Mouse (Mus musculus): Measurements from ENCODE around the gene Tmem131l.
"Not testable (repeated sequence)": the region's sequence is repeated elsewhere in the genome, so short reads cannot be mapped to it uniquely, and the experiment has no call there.

The Tmem131l gene

GRCm38 (mm10) chr3:83871962-83872361 is 168.0 kb downstream of the Tmem131l start:
- intact Hi-C loops (cut with DNase I) = not testable (repeated sequence)

- intact Hi-C loops (cut with DNase I) = not testable (repeated sequence)
Measured at GRCm38 (mm10) chr3:83871559-83871958, 168.4 kb downstream of the Tmem131l start.

- intact Hi-C loops (cut with DNase I) = no loop called here
Measured at GRCm38 (mm10) chr3:83869776-83870175, 170.2 kb downstream of the Tmem131l start.

DNA sequence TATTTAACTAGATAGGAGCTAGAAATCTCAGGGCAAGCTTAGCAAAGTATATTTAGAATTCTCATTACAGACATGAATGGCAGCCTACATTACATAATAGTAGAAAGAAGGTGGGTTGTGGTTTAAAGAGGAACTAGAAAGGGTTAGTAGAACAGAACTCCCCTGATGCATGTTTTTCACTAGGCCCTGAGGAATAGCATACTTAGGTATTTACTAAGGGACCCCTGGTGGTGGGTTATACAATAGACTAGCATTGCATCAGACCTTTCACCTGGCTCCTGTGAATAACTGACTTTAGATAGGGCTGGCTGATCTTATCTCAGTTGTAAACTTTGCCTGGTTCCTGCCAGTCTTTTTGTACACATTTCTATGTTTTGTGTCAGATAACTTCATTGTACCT is 172.9 kb downstream of the Tmem131l start:
- intact Hi-C loops (cut with DNase I) = not testable (repeated sequence)

DNA sequence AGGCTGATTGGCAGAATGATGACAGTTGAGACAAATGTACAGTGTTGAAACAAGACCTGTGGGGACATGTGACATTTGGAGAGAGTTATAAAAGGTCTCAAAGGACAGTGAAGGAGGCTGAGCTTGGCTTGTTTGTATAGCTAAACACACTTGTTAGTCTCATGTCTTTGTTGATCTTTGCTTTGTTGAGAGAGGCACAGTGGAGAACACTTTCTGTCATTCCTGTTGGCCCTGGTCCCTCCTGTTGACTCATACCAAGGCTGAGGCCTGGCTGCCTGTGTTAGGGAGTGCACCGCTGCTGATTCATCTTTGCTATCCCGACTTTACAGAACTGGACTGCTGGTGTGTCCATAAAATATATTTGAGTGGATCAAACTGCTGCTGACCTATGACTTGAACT is 174.8 kb downstream of the Tmem131l start:
- intact Hi-C loops (cut with DNase I) = no loop called here

DNA sequence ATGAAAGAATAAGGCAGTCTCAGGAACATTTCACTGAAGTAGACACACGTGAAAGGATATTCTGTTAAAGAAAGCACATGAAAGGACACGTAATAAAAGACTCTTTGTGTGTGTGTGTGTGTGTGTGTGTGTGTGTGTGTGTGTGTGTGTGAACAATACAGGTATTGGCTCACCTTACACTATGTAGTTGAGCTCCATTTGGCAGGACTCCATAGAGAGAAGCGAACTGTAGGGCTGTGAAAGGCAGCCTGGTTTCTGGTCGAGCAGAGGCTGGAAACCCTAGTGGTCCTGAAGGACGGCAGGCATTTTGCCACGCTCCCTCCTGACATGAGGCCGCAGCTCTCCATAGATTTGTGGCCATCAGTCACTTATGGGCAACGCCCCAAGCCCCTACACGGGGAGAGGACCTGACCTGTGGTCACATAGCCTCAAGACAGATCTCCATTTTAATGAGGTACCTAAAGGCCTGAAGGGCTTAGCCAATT is 175.9 kb downstream of the Tmem131l start:
- intact Hi-C loops (cut with DNase I) = no loop called here

- intact Hi-C loops (cut with DNase I) = no loop called here
Measured at GRCm38 (mm10) chr3:83862956-83863355, 177.0 kb downstream of the Tmem131l start.

DNA sequence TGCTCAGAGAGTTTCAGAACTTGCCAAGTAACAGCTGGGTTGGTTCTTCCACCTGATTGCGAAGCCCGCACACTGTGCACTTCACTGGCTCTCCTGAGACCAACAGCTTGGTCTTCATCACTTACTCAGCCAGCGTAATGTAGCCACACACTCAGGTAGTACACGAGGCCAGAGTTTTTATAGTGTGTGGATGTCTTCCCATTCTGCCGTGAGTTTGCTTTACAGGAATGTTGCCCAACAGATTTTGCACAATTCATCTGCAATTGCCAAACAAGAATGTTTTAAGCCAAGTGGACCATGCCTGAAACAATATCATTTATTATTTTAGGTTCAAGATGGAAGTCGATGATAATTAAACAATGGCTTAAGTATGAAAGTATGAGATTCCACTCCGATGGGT is 180.4 kb downstream of the Tmem131l start:
- intact Hi-C loops (cut with DNase I) = no loop called here

GRCm38 (mm10) chr3:83859071-83859470 is 180.9 kb downstream of the Tmem131l start:
- intact Hi-C loops (cut with DNase I) = no loop called here

DNA sequence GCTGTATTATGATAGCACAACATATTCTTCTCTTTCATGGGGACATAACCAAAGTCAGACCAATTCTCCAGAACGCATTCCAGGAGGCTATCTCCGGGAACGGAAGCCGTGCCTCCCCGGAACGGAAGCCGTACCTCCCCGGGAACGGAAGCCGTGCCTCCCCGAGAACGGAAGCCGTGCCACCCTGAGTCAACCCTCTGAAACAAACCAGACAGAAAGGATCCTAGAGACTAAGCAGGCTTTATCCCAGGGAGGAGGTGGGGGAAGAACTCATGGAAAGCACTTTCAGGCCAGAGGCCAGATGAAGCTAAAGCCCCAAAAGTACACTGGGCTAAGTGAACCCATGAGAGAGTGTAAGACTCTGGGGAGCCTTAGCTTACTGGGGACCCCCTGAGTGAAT is 182.4 kb downstream of the Tmem131l start:
- intact Hi-C loops (cut with DNase I) = no loop called here

DNA sequence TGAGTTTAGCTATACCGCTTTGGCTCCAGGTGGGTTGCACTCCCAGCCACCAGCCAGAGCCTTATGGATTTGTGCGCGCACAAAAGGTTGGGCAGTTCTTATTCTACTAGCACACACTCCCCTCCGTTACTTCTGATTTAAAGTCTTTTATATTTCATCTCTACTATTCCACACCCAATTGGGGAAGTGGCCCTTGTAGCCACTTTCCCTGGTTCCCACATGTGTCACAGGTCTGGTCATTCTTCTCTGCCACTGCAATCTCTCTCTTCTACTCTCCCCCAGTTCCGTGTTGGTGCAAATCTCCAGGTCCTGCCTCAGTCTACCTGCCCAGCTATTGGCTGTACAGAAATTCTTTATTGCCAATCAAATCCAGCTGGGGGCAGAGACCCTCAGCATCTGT is 184.3 kb downstream of the Tmem131l start:
- intact Hi-C loops (cut with DNase I) = no loop called here

- intact Hi-C loops (cut with DNase I) = no loop called here
Measured at GRCm38 (mm10) chr3:83849341-83849740, 190.6 kb downstream of the Tmem131l start.

Measured in adrenal gland (tissue).